10 mouse cellular contexts compared by ENCODE assay signal in the genomic region with DNA sequence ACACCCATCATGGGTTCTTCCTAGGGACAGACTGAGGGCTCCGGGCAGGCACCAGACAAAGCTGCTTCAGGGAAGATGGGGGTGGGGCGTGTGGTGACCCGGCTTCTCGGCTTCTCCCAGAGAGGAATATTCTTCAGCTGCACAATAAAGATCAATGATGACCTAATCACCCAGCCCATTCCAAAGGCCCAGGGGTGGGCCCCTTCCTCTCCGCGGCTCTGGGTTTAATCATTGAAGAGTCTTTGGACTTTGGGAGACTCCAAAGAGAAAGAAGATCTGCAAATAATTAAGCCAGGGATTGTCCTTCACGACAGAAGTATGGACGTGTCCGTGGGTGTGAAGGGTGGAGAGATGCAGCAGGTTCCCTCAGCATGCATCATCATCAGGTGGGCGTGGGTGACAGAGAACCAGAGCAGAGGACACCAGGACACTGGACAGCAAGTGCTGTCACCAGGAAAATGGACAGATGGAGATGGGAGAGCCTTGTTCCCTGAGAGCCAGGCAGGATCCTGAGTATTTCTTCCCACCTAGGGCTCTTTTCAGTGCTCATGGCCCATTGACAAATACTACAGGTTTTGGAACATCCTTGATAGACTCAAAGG. TPM values are rescaled to one million over a fixed set of nuclear protein-coding genes. Genes with fewer than 3 reads are reported as not detected.
DNase-seq lines count a peak whose midpoint lies in the region; ATAC-seq and TF ChIP-seq lines count a peak whose summit lies in the region.
"Had no signal": no experiment of that assay in that cellular context is flagged by ENCODE, and none has a peak within 500 bp of the region (broad histone marks: within the 10 kb centered on the region; RNA-seq: fewer than 3 reads in every experiment).

No protein-coding gene starts in this region.

- H3K4me1 ChIP-seq in forebrain, embryonic 10.5 days, result peaks cover 36% of the 10 kb centered on the region
- peaks cover 13% of the 10 kb centered on the region for H3K4me1 ChIP-seq in forebrain, embryonic 13.5 days
- H3K4me1 ChIP-seq in lung, postnatal 0 days (ENCODE audit: insufficient read depth, low read depth, low read length), result no peaks in the 10 kb centered on the region; the same call in 1 of the 2 replicates
- peaks cover 23% of the 10 kb centered on the region for H3K4me1 ChIP-seq in kidney, embryonic 16.5 days (ENCODE audit: insufficient read depth, low read length)

- TF ChIP-seq CTCF in lung, postnatal 0 days (IDR thresholded peaks at IDR 0.05), result no peak

- H3K4me3 ChIP-seq in forebrain, embryonic 10.5 days, result no peak overlapping the region
- no peak overlapping the region for H3K4me3 ChIP-seq in forebrain, embryonic 13.5 days
- H3K4me3 ChIP-seq in lung, postnatal 0 days (ENCODE audit: low read depth, low read length), result no peak overlapping the region
- no peak overlapping the region for H3K4me3 ChIP-seq in kidney, embryonic 16.5 days (ENCODE audit: low read length)
- H3K4me3 ChIP-seq: erythroblast, embryonic 14.5 days had no signal

- H3K27ac ChIP-seq in forebrain, embryonic 10.5 days, result peak overlapping the region; percentile 77
- no peak overlapping the region for H3K27ac ChIP-seq in forebrain, embryonic 13.5 days
- 0 out of 2 replicates have a peak overlapping the region, but pooled peaks have one; percentile 9 for H3K27ac ChIP-seq in lung, postnatal 0 days (ENCODE audit: low read length)
- peak overlapping the region; percentile 62 for H3K27ac ChIP-seq in kidney, embryonic 16.5 days (ENCODE audit: low read length)

- no peak for DNase-seq in forebrain, embryonic 10.5 days (ENCODE audit: extremely low spot score, low spot score)
- DNase-seq in lung, postnatal 0 days (ENCODE audit: low spot score), result no peak
- DNase-seq in lung, postnatal 25 days (ENCODE audit: low spot score), result no peak
- DNase-seq in skeletal muscle tissue, adult 2 months (ENCODE audit: low read depth, low spot score), result peak; percentile 22
- no peak for DNase-seq in ovary, postnatal 14 days (ENCODE audit: low spot score)
- DNase-seq in frontal cortex, adult 2 months (ENCODE audit: extremely low spot score in 1 of 2, low spot score in 1 of 2), result no peak
- DNase-seq: lung, adult 18-20 months had no signal

- H3K9ac ChIP-seq in forebrain, embryonic 13.5 days, result no peak overlapping the region
- H3K9ac ChIP-seq in lung, postnatal 0 days (replicated peaks; ENCODE audit: low read depth), result no peak overlapping the region
- H3K9ac ChIP-seq in kidney, embryonic 16.5 days (replicated peaks; ENCODE audit: low read length), result no peak overlapping the region

- no peak for TF ChIP-seq EP300 in lung, postnatal 0 days (IDR thresholded peaks at IDR 0.05)

- H3K27me3 ChIP-seq in forebrain, embryonic 10.5 days (ENCODE audit: poor library complexity, severe bottlenecking), result peaks cover 7% of the 10 kb centered on the region; the same call in 1 of the 2 replicates
- H3K27me3 ChIP-seq in forebrain, embryonic 13.5 days, result no peaks in the 10 kb centered on the region
- no peaks in the 10 kb centered on the region for H3K27me3 ChIP-seq in lung, postnatal 0 days (replicated peaks; ENCODE audit: insufficient read depth, low read length)
- H3K27me3 ChIP-seq in kidney, embryonic 16.5 days (ENCODE audit: insufficient read depth, low read length), result no peaks in the 10 kb centered on the region

- no peaks in the 10 kb centered on the region for H3K9me3 ChIP-seq in forebrain, embryonic 10.5 days
- no peaks in the 10 kb centered on the region for H3K9me3 ChIP-seq in forebrain, embryonic 13.5 days (replicated peaks)
- H3K9me3 ChIP-seq in lung, postnatal 0 days (ENCODE audit: low read length), result no peaks in the 10 kb centered on the region
- no peaks in the 10 kb centered on the region for H3K9me3 ChIP-seq in kidney, embryonic 16.5 days (ENCODE audit: low read length)

- WGBS in forebrain, embryonic 10.5 days, result 40% methylated on average over 10 of the region's 10 CpGs
- WGBS in forebrain, embryonic 13.5 days, result 41% methylated on average over 10 of the region's 10 CpGs
- 48% methylated on average over 10 of the region's 10 CpGs for WGBS in lung, postnatal 0 days
- 38% methylated on average over 10 of the region's 10 CpGs for WGBS in kidney, embryonic 16.5 days

- no peak for ATAC-seq in forebrain, embryonic 13.5 days
- no peak for ATAC-seq in lung, postnatal 0 days
- peak; percentile 66; the same call in 1 of the 2 replicates for ATAC-seq in kidney, embryonic 16.5 days (ENCODE audit: low FRiP score, low TSS enrichment)

- no peak overlapping the region for H3K4me2 ChIP-seq in forebrain, embryonic 13.5 days
- H3K4me2 ChIP-seq in lung, postnatal 0 days (replicated peaks; ENCODE audit: low read depth, low read length), result no peak overlapping the region
- no peak overlapping the region for H3K4me2 ChIP-seq in kidney, embryonic 16.5 days (replicated peaks; ENCODE audit: low read depth, low read length)

- no peaks in the 10 kb centered on the region for H3K36me3 ChIP-seq in forebrain, embryonic 10.5 days (replicated peaks)
- no peaks in the 10 kb centered on the region for H3K36me3 ChIP-seq in forebrain, embryonic 13.5 days (ENCODE audit: poor library complexity, severe bottlenecking)
- H3K36me3 ChIP-seq in lung, postnatal 0 days (ENCODE audit: insufficient read depth, low read length), result no peaks in the 10 kb centered on the region
- no peaks in the 10 kb centered on the region for H3K36me3 ChIP-seq in kidney, embryonic 16.5 days (ENCODE audit: insufficient read depth, low read length)

RNA-seq across cellular contexts. Expression of gene Sox13, which starts 28.5 kb away (rescaled TPM):
- polyA plus RNA-seq in forebrain, embryonic 10.5 days (2016; fragmentation: Nextera tagmentation; extraction: Ambion mirVana), result 12.5 and 14.1 TPM in 2 replicates
- polyA plus RNA-seq in forebrain, embryonic 13.5 days (2015; fragmentation: Nextera tagmentation; extraction: Ambion mirVana), result 5.8 and 6.8 TPM in 2 replicates
- polyA plus RNA-seq in lung, postnatal 0 days (2015; fragmentation: Nextera tagmentation; extraction: Ambion mirVana), result 13.8 and 14.8 TPM in 2 replicates
- 11.5 and 12.8 TPM in 2 replicates for polyA plus RNA-seq in kidney, embryonic 16.5 days (2015; fragmentation: Nextera tagmentation; extraction: Ambion mirVana)
- 18.1 and 19.6 TPM in 2 replicates for polyA plus RNA-seq in frontal cortex, adult 2 months (2012; rRNA removed)
